Mouse (Mus musculus): ENCODE measurements around the gene Plekha7.

Gene Plekha7

DNA sequence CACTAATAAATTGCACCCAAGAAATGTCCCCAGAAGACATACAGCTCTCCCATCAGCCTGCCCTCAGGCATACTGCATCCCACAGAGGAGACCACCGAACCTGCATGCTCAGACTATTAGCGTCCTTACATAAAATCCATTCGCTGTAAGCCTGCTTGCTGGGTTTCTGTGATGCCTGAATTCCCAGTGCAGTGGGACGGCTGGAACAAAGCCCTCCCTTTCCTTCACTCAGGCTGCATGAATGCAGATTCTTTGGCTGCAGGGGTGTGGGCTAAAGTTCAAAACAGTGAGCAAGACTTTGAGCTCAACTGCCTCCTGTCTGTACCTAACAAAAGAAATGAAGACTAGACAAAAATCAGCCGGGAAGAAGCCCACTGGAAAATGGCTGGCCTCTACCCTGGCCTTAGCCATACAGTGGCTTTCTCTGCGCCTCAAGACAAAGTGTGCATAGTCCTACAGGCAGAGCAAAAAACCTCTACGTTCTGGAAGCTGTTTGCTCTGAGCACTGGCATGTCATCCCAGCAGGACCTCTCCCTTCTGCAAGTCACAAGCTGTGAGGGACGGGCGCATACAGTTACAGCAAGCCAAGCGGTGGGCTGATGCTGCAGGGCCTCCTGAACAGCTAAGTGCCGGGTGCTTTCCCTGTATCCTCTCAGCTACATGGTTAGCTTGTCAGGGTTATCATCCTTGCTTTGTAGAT, 123.7 kb downstream of the Plekha7 start:
- DNase-seq, result no peak

DNA sequence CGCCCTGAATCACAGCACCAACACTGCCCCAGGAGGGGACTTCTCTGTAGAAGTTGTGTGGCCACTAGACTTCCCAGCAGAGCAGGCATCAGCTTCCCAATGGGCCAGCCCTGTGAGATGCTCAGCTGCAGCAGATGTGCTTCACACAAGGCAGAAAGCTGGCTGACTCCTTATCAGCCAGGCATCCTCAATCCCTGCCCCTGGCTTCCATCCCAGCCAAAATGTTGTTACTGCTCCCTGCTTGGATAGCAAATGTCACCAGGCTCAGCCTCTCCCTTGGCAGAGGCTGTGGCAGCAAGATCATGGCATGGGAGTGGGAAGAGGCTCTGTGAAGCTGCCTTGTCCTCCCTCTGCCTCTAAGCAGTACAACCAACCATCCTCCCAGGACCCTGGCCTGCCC, 125.7 kb downstream of the Plekha7 start:
- DNase-seq, result no peak

GRCm38 (mm10) chr7:116181444-116181946, 126.7 kb downstream of the Plekha7 start:
- no peak for DNase-seq

- DNase-seq, result no peak
Observed at GRCm38 (mm10) chr7:116178916-116179315, 129.3 kb downstream of the Plekha7 start.

DNA sequence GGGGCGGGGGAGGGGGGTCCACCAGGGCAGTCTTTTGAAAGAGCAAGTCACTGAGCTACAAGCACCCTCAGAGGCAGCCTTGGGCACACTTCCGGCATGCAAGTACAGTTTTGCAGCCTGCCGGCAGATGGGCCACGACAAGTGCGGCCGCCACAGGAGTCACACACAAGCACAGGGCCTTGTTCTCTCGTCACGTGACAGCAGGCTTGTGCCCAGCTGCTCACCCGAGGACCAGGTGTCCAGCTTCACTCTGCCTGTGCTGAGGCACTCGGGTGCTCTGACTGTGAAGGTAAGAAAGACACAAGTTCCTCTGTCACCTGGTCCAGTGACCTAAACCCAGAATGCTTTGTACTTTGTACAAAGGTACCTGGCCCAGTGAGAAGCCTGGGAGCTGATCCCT, 135.4 kb downstream of the Plekha7 start:
- DNase-seq, result no peak

DNA sequence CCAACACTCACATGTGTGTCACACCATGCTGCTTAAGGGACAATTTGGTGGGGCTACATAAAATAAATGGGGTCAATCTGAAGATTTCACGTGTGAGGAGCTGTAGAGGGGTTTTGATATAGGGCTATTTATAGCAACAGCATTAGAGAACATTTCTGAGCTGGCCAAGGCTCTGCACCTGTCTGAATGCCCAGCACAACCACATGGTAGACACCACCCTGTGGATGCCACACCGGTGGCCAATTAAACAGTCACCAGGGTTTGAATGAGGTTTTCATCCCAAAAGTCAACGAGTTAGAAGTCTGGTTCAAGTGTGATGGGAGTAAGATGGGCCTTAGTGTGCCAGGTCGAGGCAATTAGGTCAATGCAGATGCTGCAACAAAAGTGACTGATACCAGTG, 138.8 kb downstream of the Plekha7 start:
- DNase-seq, result no peak

DNA sequence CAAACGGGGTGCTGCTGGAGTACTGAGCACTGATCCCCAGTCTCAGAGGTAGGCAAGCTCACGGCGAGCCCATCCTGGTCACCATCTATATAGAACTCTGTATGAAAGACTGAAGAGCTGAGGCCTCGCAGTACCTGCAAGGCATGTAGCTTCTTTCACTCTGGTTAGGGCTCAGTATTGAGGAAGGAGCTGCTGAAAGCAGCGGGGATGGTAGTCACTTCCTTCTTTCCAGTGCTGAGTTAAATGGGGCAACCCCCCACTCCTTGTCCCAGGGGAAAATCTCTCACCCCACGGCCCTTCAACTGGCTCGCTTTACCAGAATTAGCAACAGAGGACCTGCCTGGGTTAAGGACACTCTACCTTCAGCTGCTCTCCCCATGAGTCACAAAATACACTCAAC, 140.0 kb downstream of the Plekha7 start:
- DNase-seq, result no peak

DNA sequence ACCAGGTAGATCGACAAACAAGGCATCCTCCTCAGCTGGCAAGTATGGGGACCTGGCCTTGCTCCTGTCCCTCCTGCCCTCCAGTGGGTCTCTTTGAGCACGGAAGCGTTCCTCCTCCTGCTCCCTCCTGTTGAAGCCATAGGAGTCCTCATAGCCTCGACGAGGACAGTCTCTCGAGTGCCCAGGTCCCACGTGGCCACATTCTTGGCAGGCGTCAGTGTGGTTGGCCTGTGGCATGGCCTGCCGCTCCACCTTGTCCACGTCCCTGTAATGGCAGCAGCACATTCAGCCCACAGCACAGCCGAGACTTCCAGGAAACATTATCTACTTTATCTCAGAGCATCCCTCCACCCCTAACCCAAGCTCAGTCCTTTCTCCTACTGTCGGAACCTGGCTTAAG, 143.9 kb downstream of the Plekha7 start:
- DNase-seq, result no peak

DNA sequence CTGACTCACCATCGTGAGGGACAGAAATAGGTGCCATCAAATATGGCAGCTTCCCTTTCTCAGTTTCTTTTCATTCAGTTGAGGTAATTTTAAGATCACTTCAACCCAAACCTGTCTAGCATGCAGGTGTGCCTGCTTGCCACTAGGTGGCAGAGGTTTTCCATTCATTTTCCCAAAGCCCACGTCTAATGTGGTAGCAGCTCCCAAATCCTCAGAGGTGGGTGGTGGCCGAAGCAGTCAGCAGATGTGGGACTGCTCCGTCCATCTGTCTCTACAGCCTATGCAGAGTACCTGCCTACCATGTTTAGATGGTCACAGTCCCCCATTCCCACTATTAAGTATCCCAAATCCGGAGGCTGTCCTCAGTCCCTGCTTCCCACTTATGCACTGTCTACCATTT, 146.6 kb downstream of the Plekha7 start:
- peak; percentile 28 for DNase-seq

DNA sequence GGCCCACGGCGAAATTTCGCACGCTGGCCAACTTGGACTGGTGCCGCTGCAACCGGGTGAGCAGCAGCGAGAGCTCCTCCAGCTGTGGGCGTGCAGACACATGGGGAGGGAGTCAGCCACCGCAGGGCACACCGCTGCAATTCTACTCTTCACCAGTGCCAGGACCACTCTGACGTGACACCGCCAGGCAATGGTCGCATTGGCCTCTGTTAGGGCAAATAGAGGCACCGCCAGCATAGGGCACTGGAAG, 151.4 kb downstream of the Plekha7 start:
- no peak for DNase-seq

DNA sequence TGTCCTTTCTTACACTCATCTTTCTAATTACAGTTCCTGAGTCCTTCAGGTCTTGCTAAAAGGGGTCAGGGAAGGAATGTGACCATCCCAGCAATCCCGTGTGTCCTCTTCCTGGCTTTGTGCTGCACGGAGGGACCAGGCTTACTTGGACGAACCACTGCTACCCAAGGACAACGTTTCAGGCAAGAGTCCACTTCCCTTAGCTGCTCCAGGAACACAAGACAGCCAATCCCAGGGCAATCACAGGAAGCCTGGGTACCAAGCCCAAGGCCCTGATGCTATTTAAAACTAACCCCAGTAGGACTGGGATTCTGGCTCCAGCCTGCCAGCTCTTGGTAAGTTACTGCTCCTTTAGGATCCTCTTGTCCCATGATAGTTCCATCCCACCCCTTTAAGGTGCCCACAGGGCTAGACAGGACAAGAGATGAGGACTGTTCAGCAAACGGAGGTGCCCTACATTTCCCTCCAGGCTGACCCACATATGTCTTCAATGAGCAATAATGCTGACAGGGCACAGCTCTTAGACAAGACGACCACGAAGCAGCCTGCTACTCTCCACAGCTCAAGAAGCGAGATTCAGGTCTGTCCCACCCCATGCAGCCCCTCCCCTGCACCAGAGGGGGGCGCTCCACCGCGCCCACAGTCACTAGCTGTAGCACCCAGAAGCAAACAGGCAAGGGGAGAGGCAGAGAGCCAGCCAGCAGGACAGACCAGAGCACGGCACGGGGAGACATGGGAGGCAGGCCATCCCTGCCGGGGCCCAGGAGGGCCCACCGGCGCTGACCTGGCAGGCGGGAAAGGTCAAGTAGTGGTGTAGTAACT, 151.9 kb downstream of the Plekha7 start:
- no peak for DNase-seq

GRCm38 (mm10) chr7:116153781-116154368, 154.3 kb downstream of the Plekha7 start:
- no peak for DNase-seq

- DNase-seq, result no peak
Observed at GRCm38 (mm10) chr7:116149568-116149967, 158.6 kb downstream of the Plekha7 start.

DNA sequence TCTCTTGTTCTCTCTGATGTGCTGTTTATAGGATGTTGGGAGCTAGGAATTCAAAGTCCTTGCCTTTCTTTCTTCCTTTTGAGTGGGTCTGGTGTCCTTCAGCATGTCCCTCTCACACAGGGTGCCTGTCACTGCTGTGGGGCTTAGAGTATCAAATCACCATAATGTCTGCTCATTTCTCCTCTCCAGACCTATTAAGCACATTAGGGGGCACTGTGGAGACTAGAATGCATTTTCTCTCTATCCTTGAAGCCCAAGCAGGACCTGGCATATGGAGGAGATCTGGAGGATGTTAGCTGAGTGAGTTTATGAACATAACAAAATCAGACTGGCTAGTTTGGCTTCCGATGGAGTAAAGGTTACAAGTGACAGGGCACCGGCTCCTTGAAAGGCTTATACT, 161.1 kb downstream of the Plekha7 start:
- DNase-seq, result no peak

GRCm38 (mm10) chr7:116145030-116145429, 163.1 kb downstream of the Plekha7 start:
- no peak for DNase-seq

DNA sequence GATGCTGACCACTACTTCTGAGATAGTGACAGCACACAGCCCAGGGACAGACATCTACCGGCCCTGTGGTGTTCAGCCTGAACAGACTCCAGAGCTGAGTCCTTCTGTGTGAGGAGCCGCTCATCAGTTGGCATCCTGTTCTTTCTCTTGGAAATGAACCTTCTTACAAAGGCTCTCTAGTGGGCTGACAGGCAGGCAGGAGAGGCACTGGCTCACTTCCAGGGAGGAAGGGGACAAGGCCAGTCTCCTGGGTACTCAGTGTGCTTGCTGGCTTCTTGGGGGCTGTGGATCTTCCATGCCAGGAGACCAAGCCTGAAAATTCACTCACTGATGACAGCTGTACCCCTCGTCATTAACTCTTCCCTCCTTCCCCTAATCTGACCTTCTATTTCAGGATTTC, 170.5 kb downstream of the Plekha7 start:
- no peak for DNase-seq

- no peak for DNase-seq
Observed at GRCm38 (mm10) chr7:116137149-116137548, 171.0 kb downstream of the Plekha7 start.

- DNase-seq, result no peak
Observed at GRCm38 (mm10) chr7:116134413-116135292, 173.5 kb downstream of the Plekha7 start.

GRCm38 (mm10) chr7:116132078-116132477, 176.1 kb downstream of the Plekha7 start:
- DNase-seq, result peak; percentile 81

GRCm38 (mm10) chr7:116131390-116131789, 176.8 kb downstream of the Plekha7 start:
- DNase-seq, result peak; percentile 35

DNA sequence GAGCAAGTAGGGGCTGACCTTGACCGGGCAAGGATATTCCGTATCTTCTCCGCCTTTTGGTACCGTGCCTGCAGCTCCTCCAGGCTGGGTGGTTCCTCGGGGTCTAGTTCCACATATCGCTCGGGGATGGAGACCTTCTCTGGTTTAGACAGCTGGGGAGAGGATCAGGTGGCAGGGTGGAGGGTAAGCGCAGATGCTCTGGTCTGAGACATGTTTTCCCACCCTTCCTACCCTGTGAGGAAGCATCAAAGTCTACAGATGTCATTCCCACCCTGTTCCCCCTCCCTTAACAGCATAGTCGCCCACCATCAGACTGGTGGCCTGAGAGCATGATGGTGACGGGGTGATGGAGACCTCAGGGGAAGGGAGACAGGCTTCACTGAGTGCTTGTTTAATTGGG, 178.8 kb downstream of the Plekha7 start:
- DNase-seq, result no peak

DNA sequence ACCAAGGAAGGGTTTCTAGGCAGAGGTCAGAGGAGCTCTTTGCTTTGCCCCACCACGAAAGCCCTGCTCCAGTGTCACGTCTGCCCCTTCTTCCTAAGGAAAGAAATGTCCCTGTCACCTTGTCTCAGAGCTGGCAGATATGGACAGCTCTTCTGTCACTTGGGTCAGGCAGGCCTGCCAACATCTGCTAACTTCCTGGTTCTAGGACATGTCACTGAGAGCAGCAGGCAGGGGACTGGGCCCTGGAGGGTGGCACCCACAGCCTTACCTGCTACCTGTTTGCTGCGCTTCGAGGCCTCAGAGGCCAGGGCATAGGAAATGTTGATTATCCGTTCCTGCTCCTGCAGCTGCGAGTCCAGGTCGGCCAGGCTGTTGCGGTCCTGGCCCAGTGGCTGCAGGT, 179.9 kb downstream of the Plekha7 start:
- DNase-seq, result no peak

- no peak for DNase-seq
Observed at GRCm38 (mm10) chr7:116127052-116127451, 181.1 kb downstream of the Plekha7 start.

Data from right cerebral cortex, postnatal 14 days (tissue).